26 mouse cellular contexts compared by ENCODE assay signal in genomic region chr8:89003336-89003896, GRCm38 (mm10). TPM values are rescaled to one million over a fixed set of nuclear protein-coding genes. Genes with fewer than 3 reads are reported as not detected.
DNase-seq lines count a peak whose midpoint lies in the region; ATAC-seq lines count a peak whose summit lies in the region.
"Had no signal": no experiment of that assay in that cellular context is flagged by ENCODE, and none has a peak within 500 bp of the region (broad histone marks: within the 10 kb centered on the region; RNA-seq: fewer than 3 reads in every experiment).

No protein-coding gene starts in this region.

- H3K9ac ChIP-seq in kidney, embryonic 15.5 days, result no peak overlapping the region
- H3K9ac ChIP-seq in midbrain, embryonic 16.5 days (ENCODE audit: low read depth, low read length), result no peak overlapping the region
- H3K9ac ChIP-seq: hindbrain, embryonic 15.5 days; liver, embryonic 13.5 days; lung, embryonic 15.5 days had no signal

- no peaks in the 10 kb centered on the region for H3K36me3 ChIP-seq in kidney, embryonic 15.5 days
- no peaks in the 10 kb centered on the region for H3K36me3 ChIP-seq in midbrain, embryonic 10.5 days
- H3K36me3 ChIP-seq in midbrain, embryonic 16.5 days (ENCODE audit: control insufficient read depth, insufficient read depth, low read length), result no peaks in the 10 kb centered on the region
- H3K36me3 ChIP-seq: G1E; hindbrain, embryonic 15.5 days; limb, embryonic 10.5 days; liver, embryonic 13.5 days; lung, embryonic 15.5 days had no signal

- no peak overlapping the region for H3K4me2 ChIP-seq in kidney, embryonic 15.5 days
- no peak overlapping the region for H3K4me2 ChIP-seq in midbrain, embryonic 16.5 days (ENCODE audit: low read length)
- H3K4me2 ChIP-seq: hindbrain, embryonic 15.5 days; liver, embryonic 13.5 days; lung, embryonic 15.5 days had no signal

- ATAC-seq in kidney, embryonic 15.5 days (replicated peaks; ENCODE audit: low FRiP score), result no peak
- ATAC-seq in midbrain, embryonic 16.5 days, result no peak
- ATAC-seq: activated CD4-positive, CD25-positive, alpha-beta regulatory T cell, adult 4 months; forebrain, embryonic 14.5 days; Patski had no signal

- WGBS in kidney, embryonic 15.5 days, result 23% methylated on average over 8 of the region's 8 CpGs
- 10% methylated on average over 8 of the region's 8 CpGs for WGBS in midbrain, embryonic 10.5 days
- WGBS in midbrain, embryonic 16.5 days, result 7% methylated on average over 8 of the region's 8 CpGs

- H3K9me3 ChIP-seq in kidney, embryonic 15.5 days (replicated peaks), result no peaks in the 10 kb centered on the region
- H3K9me3 ChIP-seq in midbrain, embryonic 10.5 days (replicated peaks), result no peaks in the 10 kb centered on the region
- H3K9me3 ChIP-seq in midbrain, embryonic 16.5 days (replicated peaks; ENCODE audit: control insufficient read depth, low read length, poor library complexity, severe bottlenecking), result no peaks in the 10 kb centered on the region
- H3K9me3 ChIP-seq: hindbrain, embryonic 15.5 days; limb, embryonic 10.5 days; liver, embryonic 13.5 days; lung, embryonic 15.5 days had no signal

- H3K4me1 ChIP-seq in kidney, embryonic 15.5 days, result peaks cover 28% of the 10 kb centered on the region
- peaks cover 52% of the 10 kb centered on the region for H3K4me1 ChIP-seq in midbrain, embryonic 10.5 days
- peaks cover 3% of the 10 kb centered on the region; the same call in 1 of the 2 replicates for H3K4me1 ChIP-seq in midbrain, embryonic 16.5 days (ENCODE audit: control insufficient read depth, insufficient read depth, low read length)
- H3K4me1 ChIP-seq: megakaryocyte, embryonic 14.5 days had no signal

- H3K27me3 ChIP-seq in kidney, embryonic 15.5 days, result peaks cover 33% of the 10 kb centered on the region
- H3K27me3 ChIP-seq in midbrain, embryonic 10.5 days (ENCODE audit: low read depth, poor library complexity, severe bottlenecking), result peaks cover 63% of the 10 kb centered on the region
- H3K27me3 ChIP-seq in midbrain, embryonic 16.5 days (ENCODE audit: control insufficient read depth, insufficient read depth, low read depth, low read length), result peaks cover 3% of the 10 kb centered on the region; the same call in 1 of the 2 replicates
- H3K27me3 ChIP-seq: Patski had no signal

- DNase-seq in embryo, embryonic 10.5 days (ENCODE audit: low spot score), result peak; percentile 29
- DNase-seq in embryo, embryonic 9.5 days (ENCODE audit: extremely low spot score), result no peak
- no peak for DNase-seq in kidney, postnatal 25 days
- DNase-seq in midbrain, embryonic 10.5 days (ENCODE audit: low spot score), result peak; percentile 34
- peak; percentile 99 for DNase-seq in R1 (ENCODE audit: low read depth, low spot score)
- DNase-seq in layer of hippocampus, postnatal 10 days (ENCODE audit: low spot score in 2 of 2), result no peak
- DNase-seq: adrenal gland, adult 8-10 months; cerebellum, adult 11-12 months; cerebellum, postnatal 10 days; gastrocnemius, adult 2 months; liver, embryonic 13.5 days; lung, postnatal 36 days; right cerebral cortex, postnatal 14 days; thymus, adult 2 months had no signal

- peak overlapping the region; percentile 52 for H3K27ac ChIP-seq in kidney, embryonic 15.5 days
- H3K27ac ChIP-seq in midbrain, embryonic 10.5 days (replicated peaks), result no peak overlapping the region
- H3K27ac ChIP-seq in midbrain, embryonic 16.5 days (ENCODE audit: low read length), result no peak overlapping the region
- H3K27ac ChIP-seq: gastrocnemius, adult 2 months; hindbrain, embryonic 15.5 days; limb, embryonic 10.5 days; liver, embryonic 13.5 days; lung, embryonic 15.5 days; stomach, postnatal 0 days had no signal

- no peak overlapping the region for H3K4me3 ChIP-seq in kidney, embryonic 15.5 days (replicated peaks)
- H3K4me3 ChIP-seq in midbrain, embryonic 10.5 days, result no peak overlapping the region
- no peak overlapping the region for H3K4me3 ChIP-seq in midbrain, embryonic 16.5 days (ENCODE audit: low read depth, low read length)
- H3K4me3 ChIP-seq: gastrocnemius, adult 2 months; hindbrain, embryonic 15.5 days; limb, embryonic 10.5 days; liver, embryonic 13.5 days; lung, embryonic 15.5 days; megakaryocyte, embryonic 14.5 days had no signal

RNA-seq across cellular contexts. Expression of gene Sall1, which starts 40.5 kb away (rescaled TPM):
- 42.4 TPM in 2 replicates for polyA plus RNA-seq in kidney, embryonic 15.5 days (2015; fragmentation: Nextera tagmentation; extraction: Ambion mirVana)
- 15.3 and 17.5 TPM in 2 replicates for polyA plus RNA-seq in midbrain, embryonic 10.5 days (2016; fragmentation: Nextera tagmentation; extraction: Ambion mirVana)
- 5.1 and 5.8 TPM in 2 replicates for polyA plus RNA-seq in midbrain, embryonic 16.5 days (2015; fragmentation: Nextera tagmentation; extraction: Ambion mirVana)
- total RNA-seq in layer of hippocampus, postnatal 10 days (2021), result 10 to 100 TPM; 15.4 to 16.2 TPM
- total RNA-seq: gastrocnemius, adult 2 months; neutrophil, adult 5-6 weeks had no signal
- polyA plus RNA-seq: activated CD4-positive, CD25-positive, alpha-beta regulatory T cell, adult 4 months; G1E had no signal

Comparison
In these comparisons a context has a peak if more than half of its experiments do, and no peak if none do; other contexts are left out.
1. DNase-seq: peak in embryo, embryonic 10.5 days (single experiment), midbrain, embryonic 10.5 days (single experiment) and R1 (single experiment); none in embryo, embryonic 9.5 days (single experiment), kidney, postnatal 25 days (0 of 2) and layer of hippocampus, postnatal 10 days (0 of 2).